Mouse (Mus musculus) granulocyte monocyte progenitor cell, adult 5-6 weeks (primary cell): ENCODE data around the gene Id2. TPM values are rescaled to one million over a fixed set of nuclear protein-coding genes. Genes with fewer than 3 reads are reported as not detected.

ENCODE experiments used
- ATAC-seq: replicated peaks from 2 replicates; pipeline ENCODE4 v1.8.0; 2016; ENCODE audit warnings: mild to moderate bottlenecking, moderate TSS enrichment, inconsistent platforms; ENCODE audit not compliant: poor library complexity, severe bottlenecking
- total RNA-seq, 2 experiments: library from RNA; stranded (forward) in 1 of 2; stranded (reverse) in 1 of 2; fragments of 200-712, 200-1000 nt in 1 of 2; fragments of >200 nt in 1 of 2; fragmentation: Nextera tagmentation in 1 of 2; gene quantifications; 2 replicates each; pipeline ENCODE4 v1.2.3; 2014 to 2017

The Id2 gene
- total RNA-seq (2014; fragmentation: Nextera tagmentation) = 1.7 and 8.5 TPM in 2 replicates
- total RNA-seq (2017) = 7.4 and 11.7 TPM in 2 replicates

DNA sequence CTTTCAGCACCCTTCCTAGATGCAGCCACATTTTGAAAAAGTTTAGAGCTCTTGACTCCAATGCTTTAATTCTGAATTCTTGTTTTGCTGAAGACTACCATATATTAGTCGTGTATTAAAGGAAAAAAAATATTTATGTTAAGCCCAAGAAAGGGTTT lies at the start of gene Id2:
Gene Id2 (minus strand): TSS at position 89 of the 158 bp plus-strand sequence.
- ATAC-seq = no peak

DNA sequence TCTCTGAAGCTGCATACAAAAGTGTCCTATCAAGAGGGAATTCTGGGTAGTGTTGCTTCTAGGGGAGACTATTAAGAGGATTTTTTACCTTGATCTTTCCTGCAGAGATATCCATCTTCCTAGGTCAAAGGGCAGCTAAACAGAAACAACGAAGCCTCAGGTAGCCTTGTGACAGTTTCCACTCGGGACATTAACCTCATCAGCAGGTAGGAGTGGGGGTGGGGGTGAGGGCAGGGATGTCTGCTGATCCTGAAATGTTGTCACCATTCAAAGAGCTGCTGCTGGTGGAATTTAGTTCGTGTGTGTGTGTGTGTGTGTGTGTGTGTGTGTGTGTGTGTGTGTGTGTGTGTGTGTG lies 48.4 kb upstream of the Id2 start:
- ATAC-seq = no peak

GRCm38 (mm10) chr12:25144591-25145343 lies 47.8 kb upstream of the Id2 start:
- no peak for ATAC-seq

- ATAC-seq = peak; percentile 68
Observed at GRCm38 (mm10) chr12:25143492-25143891, 46.6 kb upstream of the Id2 start.

GRCm38 (mm10) chr12:25142251-25142650 lies 45.3 kb upstream of the Id2 start:
- ATAC-seq = peak; percentile 74

- ATAC-seq = 0 out of 2 replicates have a peak, but pooled peaks have one; percentile 3
Observed at GRCm38 (mm10) chr12:25141311-25141710, 44.4 kb upstream of the Id2 start.

DNA sequence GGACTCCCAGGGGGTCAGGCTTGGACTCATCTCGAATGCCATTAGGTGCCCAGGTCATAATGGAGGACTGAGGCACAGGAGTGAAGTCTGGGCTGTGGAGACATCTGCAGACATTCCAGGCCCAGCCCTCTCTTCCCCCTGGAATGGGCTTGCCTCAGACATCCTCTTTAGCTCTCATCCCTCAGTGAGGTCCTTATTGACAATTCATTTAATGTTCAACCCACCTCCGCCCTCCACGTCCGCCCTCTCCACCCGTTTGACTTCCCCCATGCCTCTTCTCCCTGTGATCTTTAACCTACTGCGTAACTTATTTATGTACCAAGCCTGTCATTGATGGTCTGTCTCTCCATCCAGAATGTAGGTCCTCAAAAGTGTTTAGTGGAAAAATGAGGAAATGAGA lies 43.2 kb upstream of the Id2 start:
- ATAC-seq = no peak

- no peak for ATAC-seq
Observed at GRCm38 (mm10) chr12:25138616-25139015, 41.7 kb upstream of the Id2 start.

- ATAC-seq = peak; percentile 30; the same call in 1 of the 2 replicates
Observed at GRCm38 (mm10) chr12:25132046-25132445, 35.1 kb upstream of the Id2 start.

- no peak for ATAC-seq
Observed at GRCm38 (mm10) chr12:25127629-25128028, 30.7 kb upstream of the Id2 start.

DNA sequence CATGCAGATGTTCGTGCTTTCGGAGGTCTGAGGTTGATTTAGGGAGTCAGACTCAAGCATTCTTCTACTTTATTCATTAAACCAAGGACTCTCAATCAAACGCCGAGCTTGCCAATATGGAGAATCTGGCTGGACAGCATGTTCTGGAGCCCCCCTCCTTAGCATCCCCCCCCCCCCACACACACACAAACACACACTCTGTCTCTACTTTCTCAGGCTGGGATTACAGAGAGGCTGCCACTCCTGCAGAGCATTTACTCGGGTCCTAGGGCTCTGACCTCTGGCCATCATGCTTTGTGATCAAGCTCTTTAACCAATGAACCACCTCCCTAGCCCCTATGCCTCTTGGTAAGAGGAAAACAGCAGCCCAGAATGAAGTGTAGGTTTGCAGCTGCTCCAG lies 29.3 kb upstream of the Id2 start:
- no peak for ATAC-seq

DNA sequence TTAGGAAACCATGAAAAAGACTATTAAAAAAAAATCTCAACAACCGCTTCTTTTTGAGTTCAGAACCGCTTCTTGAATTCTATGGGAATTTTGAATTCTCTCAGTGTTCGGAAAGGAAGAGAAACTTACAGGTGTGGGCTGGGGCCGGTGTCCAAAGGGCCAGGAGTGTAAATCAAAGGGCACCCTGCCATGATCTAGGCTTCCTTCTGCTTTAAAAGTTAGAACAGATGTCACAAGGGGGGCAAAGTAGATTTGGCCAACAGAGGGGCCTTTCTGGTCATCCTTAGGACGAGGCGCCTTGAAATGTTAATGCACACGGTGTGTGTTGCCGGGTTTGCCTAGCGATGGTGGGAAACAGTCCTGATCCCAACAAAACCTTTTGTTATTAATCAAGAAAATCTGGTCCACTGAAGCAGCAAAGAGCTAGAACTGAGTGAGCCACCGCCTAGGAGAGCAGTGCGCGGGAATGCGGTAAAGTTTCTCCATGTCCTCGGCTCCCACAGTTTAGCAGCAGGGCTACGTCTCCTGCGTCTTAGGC lies 28.4 kb upstream of the Id2 start:
- no peak for ATAC-seq

GRCm38 (mm10) chr12:25124431-25125238 lies 27.7 kb upstream of the Id2 start:
- no peak for ATAC-seq

- no peak for ATAC-seq
Observed at GRCm38 (mm10) chr12:25120753-25121152, 23.8 kb upstream of the Id2 start.

DNA sequence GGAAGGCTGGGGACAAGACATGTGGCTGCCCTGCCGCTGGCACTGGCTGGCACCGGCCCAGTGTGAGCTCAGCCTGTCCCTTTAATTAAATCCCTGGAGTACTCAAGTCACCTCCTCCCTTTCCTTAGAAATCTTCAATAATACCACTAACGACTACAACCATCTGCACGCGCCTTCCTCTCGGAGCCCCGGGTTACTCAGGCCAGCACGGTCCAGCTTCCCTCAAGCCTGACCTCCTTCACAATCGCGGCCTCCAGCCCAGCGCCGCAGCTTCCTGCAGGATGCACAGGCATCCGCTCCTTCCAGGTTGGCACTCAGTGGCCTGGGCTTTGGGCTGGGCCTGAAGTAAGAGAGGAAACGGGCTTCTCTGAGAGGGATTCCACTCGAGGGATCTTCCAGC lies 22.3 kb upstream of the Id2 start:
- ATAC-seq = peak; percentile 89

DNA sequence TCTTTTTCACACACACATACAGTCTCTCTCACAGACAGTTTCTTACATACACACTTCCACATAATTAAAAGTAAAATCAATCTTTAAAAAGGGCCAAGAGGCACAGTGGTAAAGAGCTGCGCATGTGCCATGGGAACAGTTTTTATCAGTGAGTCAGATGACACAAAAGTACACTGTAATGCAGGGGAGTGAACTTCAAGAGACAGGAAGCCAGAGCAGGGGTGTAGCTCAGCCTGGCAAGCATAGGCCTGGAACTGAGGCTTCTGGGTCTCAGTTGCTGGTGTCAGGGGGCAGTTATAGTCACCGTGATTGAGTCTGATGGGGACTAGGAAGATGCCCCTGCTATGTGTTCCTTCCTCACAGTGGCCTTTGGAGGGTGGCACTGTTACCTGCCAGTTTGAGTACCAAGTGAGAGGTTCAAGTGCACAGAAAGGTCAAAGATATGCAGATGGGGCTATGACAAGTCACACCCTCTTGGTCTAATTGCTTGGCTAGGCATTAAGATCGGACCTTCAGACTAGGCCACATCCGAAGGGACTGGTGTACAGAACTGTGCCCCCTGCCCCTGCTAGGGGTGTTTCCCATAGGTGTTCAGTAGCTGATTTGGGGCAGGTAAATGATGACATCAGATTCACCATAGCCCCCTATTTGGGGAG lies 21.0 kb upstream of the Id2 start:
- ATAC-seq = no peak

DNA sequence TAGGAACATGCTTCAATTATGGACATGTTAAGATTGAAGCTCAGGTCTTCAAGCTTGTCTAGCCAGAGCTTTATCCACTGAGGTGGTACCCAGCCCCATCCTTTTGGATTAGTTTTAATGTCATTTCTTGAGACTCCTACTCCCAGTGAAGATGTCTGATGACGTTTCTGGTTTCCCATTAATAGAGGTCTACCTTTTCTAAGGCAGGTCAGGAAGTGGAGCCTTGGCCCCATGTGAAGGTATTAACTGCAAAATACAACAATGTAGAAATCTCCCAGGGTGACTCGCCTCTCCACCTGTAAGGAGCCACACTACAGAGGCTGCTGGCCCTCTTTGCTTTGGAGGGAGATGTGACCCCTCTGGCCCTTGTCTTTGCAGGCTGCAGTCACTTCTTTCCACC lies 19.2 kb upstream of the Id2 start:
- no peak for ATAC-seq

DNA sequence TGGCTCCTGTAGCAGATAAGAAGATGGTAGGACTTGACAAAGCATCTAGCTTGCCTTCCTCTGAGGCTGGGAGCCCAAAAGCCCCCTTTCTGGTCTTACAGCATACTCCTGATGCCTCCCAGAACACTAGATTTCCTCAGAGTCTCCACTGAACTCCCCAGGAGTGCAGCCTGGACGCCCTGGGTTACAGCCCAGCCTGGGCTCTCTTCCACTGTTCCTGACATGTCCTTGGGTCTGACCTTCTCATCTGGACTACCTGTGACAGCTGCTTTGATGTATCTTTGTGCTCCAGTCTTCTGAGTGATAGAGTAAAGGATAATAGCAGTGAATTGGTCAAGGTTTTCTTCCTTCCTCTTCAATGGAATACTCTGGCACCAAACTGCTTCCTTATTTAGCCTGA lies 17.5 kb upstream of the Id2 start:
- no peak for ATAC-seq

- no peak for ATAC-seq
Observed at GRCm38 (mm10) chr12:25113357-25113756, 16.4 kb upstream of the Id2 start.

GRCm38 (mm10) chr12:25112806-25113205 lies 15.9 kb upstream of the Id2 start:
- no peak for ATAC-seq

GRCm38 (mm10) chr12:25110682-25111078 lies 13.7 kb upstream of the Id2 start:
- ATAC-seq = no peak
